Mouse (Mus musculus): ENCODE results near the gene Adi1. TPM values are rescaled to one million over a fixed set of nuclear protein-coding genes. Genes with fewer than 3 reads are reported as not detected.

The Adi1 gene
- polyA plus RNA-seq (2016; fragmentation: Nextera tagmentation; extraction: Ambion mirVana) = 36.5 and 37.8 TPM in 2 replicates

DNA sequence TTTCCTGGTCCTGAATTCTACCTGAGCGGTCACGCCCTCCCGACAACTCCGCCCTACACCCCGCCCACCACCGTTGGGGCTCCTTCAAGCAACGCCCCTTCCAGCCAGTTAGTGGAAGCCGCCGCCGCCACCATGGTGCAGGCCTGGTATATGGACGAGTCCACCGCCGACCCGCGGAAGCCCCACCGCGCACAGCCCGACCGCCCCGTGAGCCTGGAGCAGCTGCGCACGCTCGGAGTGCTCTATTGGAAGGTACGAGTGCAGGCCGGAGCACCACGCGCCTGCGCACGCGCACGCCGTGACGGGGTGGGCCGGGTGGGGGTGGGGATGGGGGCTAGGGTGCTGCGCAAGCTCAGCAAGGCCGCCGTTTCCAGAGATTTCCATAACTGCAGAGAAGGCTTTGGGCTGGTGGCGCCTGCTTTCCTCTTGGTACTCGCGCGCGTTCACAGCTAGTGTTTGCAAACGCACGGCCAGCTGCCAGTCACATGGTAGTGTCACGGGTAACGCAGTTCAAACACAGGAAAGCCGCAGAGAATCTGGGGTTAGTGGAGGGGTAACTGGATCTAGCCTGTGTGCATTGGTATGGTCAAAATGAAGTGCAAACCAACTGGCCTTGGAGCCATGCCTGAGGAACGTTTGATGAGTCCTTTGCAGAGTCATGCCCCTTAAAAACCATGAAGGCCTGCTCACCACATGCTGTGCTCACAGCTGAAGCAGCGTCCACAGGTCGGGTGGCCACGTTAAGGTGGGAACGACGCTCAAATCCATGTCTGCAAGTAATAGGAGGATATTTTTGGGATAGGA, at the start of gene Adi1:
Gene Adi1 (plus strand): TSS at position 111 of the 804 bp plus-strand sequence.
- H3K4me3 ChIP-seq = peak within 1 kb of the TSS; percentile 55
- peaks cover 10% of the 10 kb centered on the region for H3K4me1 ChIP-seq
- no peaks in the 10 kb centered on the region for H3K27me3 ChIP-seq
- peak within 1 kb of the TSS; percentile 69 for H3K9ac ChIP-seq (replicated peaks)
- H3K9me3 ChIP-seq = no peaks in the 10 kb centered on the region
- H3K36me3 ChIP-seq = peaks cover 6% of the 10 kb centered on the region; the same call in 1 of the 2 replicates
- peak; percentile 99 for ATAC-seq (ENCODE audit: low FRiP score, low read depth)
- H3K27ac ChIP-seq (replicated peaks) = peak within 1 kb of the TSS; percentile 91
- H3K4me2 ChIP-seq (replicated peaks) = peak within 1 kb of the TSS; percentile 59
- WGBS = 3% methylated on average over 49 of the region's 53 CpGs

- Histone ChIP-seq H3K27ac (replicated peaks) (no peak overlapping the region), H3K4me3 (no peak overlapping the region), H3K4me1 (peaks cover 8% of the 10 kb centered on the region; the same call in 1 of the 2 replicates), H3K9ac (replicated peaks) (no peak overlapping the region), H3K36me3 (peaks cover 24% of the 10 kb centered on the region), H3K9me3 (no peaks in the 10 kb centered on the region), H3K27me3 (no peaks in the 10 kb centered on the region), H3K4me2 (replicated peaks) (no peak overlapping the region)
- WGBS = 89% methylated on average over 7 of the region's 7 CpGs
- ATAC-seq (ENCODE audit: low FRiP score, low read depth) = no peak
Measured at GRCm38 (mm10) chr12:28625407-28625806, 49.6 kb upstream of the Adi1 start.

GRCm38 (mm10) chr12:28627092-28627491, 47.9 kb upstream of the Adi1 start:
- H3K27me3 ChIP-seq = no peaks in the 10 kb centered on the region
- no peak overlapping the region for H3K27ac ChIP-seq (replicated peaks)
- H3K36me3 ChIP-seq = peaks cover 41% of the 10 kb centered on the region
- no peak for ATAC-seq (ENCODE audit: low FRiP score, low read depth)
- H3K4me2 ChIP-seq (replicated peaks) = no peak overlapping the region
- no peak overlapping the region for H3K9ac ChIP-seq (replicated peaks)
- no peaks in the 10 kb centered on the region for H3K9me3 ChIP-seq
- H3K4me1 ChIP-seq = no peaks in the 10 kb centered on the region
- WGBS = 74% methylated on average over 4 of the region's 4 CpGs
- no peak overlapping the region for H3K4me3 ChIP-seq

DNA sequence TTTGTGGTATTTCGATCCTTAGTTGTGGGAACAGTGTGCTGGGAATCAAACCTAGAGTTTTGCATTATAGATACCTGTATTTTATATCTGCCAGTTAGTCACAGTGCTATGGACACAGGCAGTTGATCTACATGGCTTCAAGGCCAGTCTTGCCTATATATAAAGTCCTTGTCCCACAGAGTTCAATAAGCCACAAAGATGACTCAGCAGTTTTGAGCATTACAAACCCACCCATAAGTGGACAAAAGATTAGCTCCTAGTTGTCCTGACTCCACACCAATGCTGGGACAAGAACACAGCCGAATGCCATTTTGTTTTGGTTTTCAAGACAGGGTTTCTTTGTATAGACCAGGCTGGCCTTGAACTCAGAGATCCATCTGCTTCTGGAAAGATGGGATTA, 46.6 kb upstream of the Adi1 start:
- Histone ChIP-seq H3K36me3 (peaks cover 54% of the 10 kb centered on the region), H3K27ac (replicated peaks) (no peak overlapping the region), H3K4me3 (no peak overlapping the region), H3K27me3 (no peaks in the 10 kb centered on the region), H3K9ac (replicated peaks) (no peak overlapping the region), H3K4me2 (replicated peaks) (no peak overlapping the region), H3K9me3 (no peaks in the 10 kb centered on the region), H3K4me1 (peaks cover 4% of the 10 kb centered on the region; the same call in 1 of the 2 replicates)
- 95% methylated on average over 2 of the region's 2 CpGs for WGBS
- ATAC-seq (ENCODE audit: low FRiP score, low read depth) = no peak

GRCm38 (mm10) chr12:28635058-28635534, 39.9 kb upstream of the Adi1 start:
- H3K9me3 ChIP-seq = no peaks in the 10 kb centered on the region
- peak overlapping the region; percentile 89 for H3K4me3 ChIP-seq
- peak overlapping the region; percentile 99 for H3K9ac ChIP-seq (replicated peaks)
- H3K4me1 ChIP-seq = peaks cover 14% of the 10 kb centered on the region
- H3K27me3 ChIP-seq = no peaks in the 10 kb centered on the region
- 0 out of 2 replicates have a peak, but pooled peaks have one; percentile 14 for ATAC-seq (ENCODE audit: low FRiP score, low read depth)
- peak overlapping the region; percentile 89 for H3K27ac ChIP-seq (replicated peaks)
- H3K4me2 ChIP-seq (replicated peaks) = peak overlapping the region; percentile 76
- H3K36me3 ChIP-seq = peaks cover 45% of the 10 kb centered on the region
- WGBS = 2% methylated on average over 23 of the region's 23 CpGs

GRCm38 (mm10) chr12:28635535-28636476, 39.2 kb upstream of the Adi1 start, which contains the start of gene Rps7:
TSS of gene Rps7 (minus strand) at chr12:28635953.
- Histone ChIP-seq H3K27ac (replicated peaks) (peak within 1 kb of the TSS; percentile 89), H3K9ac (replicated peaks) (peak within 1 kb of the TSS; percentile 99), H3K4me3 (peak within 1 kb of the TSS; percentile 89), H3K4me2 (replicated peaks) (peak within 1 kb of the TSS; percentile 76), H3K9me3 (no peaks in the 10 kb centered on the region), H3K36me3 (peaks cover 38% of the 10 kb centered on the region), H3K27me3 (no peaks in the 10 kb centered on the region), H3K4me1 (peaks cover 14% of the 10 kb centered on the region)
- 7% methylated on average over 69 of the region's 69 CpGs for WGBS
- ATAC-seq (ENCODE audit: low FRiP score, low read depth) = peak; percentile 97

DNA sequence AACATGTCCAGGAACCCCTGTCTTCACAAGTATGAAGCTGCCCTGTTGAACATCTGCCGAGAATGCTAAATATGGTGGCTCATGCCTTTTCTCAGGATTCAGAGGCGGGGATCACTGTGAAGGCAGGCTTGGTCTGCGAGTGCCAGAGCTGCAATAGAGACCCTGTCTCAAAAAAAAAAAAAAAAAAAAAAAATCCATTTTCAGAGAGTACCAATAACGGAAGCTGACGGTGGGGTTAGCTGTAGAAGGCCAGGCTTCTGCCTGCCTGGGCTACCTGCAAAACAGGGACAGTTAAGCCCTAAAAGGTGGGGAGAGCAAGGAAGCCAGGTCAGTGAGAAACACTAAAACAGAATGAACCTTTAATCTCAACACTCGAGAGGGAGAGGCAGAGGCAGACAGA, 38.5 kb upstream of the Adi1 start:
- Histone ChIP-seq H3K36me3 (peaks cover 31% of the 10 kb centered on the region), H3K27ac (replicated peaks) (no peak overlapping the region), H3K4me1 (peaks cover 14% of the 10 kb centered on the region), H3K4me2 (replicated peaks) (peak overlapping the region; percentile 76), H3K27me3 (no peaks in the 10 kb centered on the region), H3K9ac (replicated peaks) (no peak overlapping the region), H3K4me3 (peak overlapping the region; percentile 89), H3K9me3 (no peaks in the 10 kb centered on the region)
- whole genome bisulfite sequencing = 89% methylated on average over 6 of the region's 6 CpGs
- no peak for ATAC-seq (ENCODE audit: low FRiP score, low read depth)

GRCm38 (mm10) chr12:28638778-28639177, 36.3 kb upstream of the Adi1 start:
- H3K9ac ChIP-seq (replicated peaks) = no peak overlapping the region
- 0 out of 2 replicates have a peak, but pooled peaks cover 8% of the 10 kb centered on the region for H3K27me3 ChIP-seq
- 74% methylated on average over 2 of the region's 2 CpGs for WGBS
- H3K9me3 ChIP-seq = no peaks in the 10 kb centered on the region
- no peak overlapping the region for H3K27ac ChIP-seq (replicated peaks)
- no peak overlapping the region for H3K4me2 ChIP-seq (replicated peaks)
- peaks cover 10% of the 10 kb centered on the region for H3K4me1 ChIP-seq
- H3K36me3 ChIP-seq = peaks cover 8% of the 10 kb centered on the region
- no peak overlapping the region for H3K4me3 ChIP-seq
- ATAC-seq (ENCODE audit: low FRiP score, low read depth) = no peak

GRCm38 (mm10) chr12:28649141-28650110, 25.6 kb upstream of the Adi1 start, which contains the start of gene Rnaseh1:
TSS of gene Rnaseh1 (plus strand) at chr12:28649602.
- Histone ChIP-seq H3K4me2 (replicated peaks) (peak within 1 kb of the TSS; percentile 69), H3K4me1 (peaks cover 8% of the 10 kb centered on the region), H3K27ac (replicated peaks) (peak within 1 kb of the TSS; percentile 73), H3K36me3 (peaks cover 13% of the 10 kb centered on the region), H3K27me3 (no peaks in the 10 kb centered on the region), H3K4me3 (peak within 1 kb of the TSS; percentile 89), H3K9me3 (no peaks in the 10 kb centered on the region), H3K9ac (replicated peaks) (peak within 1 kb of the TSS; percentile 78)
- 2% methylated on average over 52 of the region's 52 CpGs for WGBS
- peak; percentile 96 for ATAC-seq (ENCODE audit: low FRiP score, low read depth)

DNA sequence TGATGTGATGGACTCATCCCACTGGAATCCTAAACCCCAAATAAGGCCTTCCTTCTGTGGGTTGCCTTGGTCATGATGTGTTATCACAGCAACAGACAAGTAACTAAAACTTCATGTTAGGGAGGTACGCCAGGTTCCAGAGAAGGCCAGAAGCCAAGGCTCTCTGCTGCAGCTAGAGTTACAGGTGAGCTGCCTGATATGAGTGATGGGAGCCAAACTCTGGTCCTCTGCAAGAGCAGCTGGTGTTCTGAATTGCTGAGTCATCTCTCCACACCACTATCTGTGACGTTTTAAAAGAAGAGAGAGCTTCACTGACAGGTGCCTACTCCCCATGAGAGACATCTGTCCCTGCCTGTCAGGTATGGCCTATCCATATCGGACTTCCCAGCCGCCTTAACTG, 12.4 kb upstream of the Adi1 start:
- Histone ChIP-seq H3K4me2 (replicated peaks) (no peak overlapping the region), H3K9me3 (no peaks in the 10 kb centered on the region), H3K4me1 (no peaks in the 10 kb centered on the region; the same call in 1 of the 2 replicates), H3K36me3 (peaks cover 32% of the 10 kb centered on the region), H3K4me3 (no peak overlapping the region), H3K9ac (replicated peaks) (no peak overlapping the region), H3K27me3 (no peaks in the 10 kb centered on the region), H3K27ac (replicated peaks) (no peak overlapping the region)
- WGBS = 93% methylated on average over 4 of the region's 4 CpGs
- ATAC-seq (ENCODE audit: low FRiP score, low read depth) = no peak

DNA sequence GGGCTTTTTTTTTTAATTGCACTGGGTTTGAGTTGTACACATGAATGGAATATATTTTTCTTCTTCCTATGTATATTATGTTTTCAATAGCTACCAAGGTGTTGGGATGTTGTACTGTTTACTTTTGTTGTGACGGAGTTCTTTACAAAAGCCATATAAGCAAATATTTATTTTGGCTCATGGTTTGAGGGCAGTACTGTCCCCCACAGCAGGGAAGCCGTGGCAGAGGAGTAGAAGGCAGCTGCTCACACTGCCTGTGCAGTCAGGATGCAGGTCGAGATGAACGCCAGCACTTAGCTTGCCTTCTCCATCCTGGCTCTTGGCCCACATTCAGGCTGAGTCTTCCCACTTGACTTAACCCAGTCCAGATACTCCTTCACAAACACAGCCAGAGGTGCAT, 8.3 kb upstream of the Adi1 start:
- Histone ChIP-seq H3K4me3 (no peak overlapping the region), H3K4me1 (no peaks in the 10 kb centered on the region; the same call in 1 of the 2 replicates), H3K27ac (replicated peaks) (no peak overlapping the region), H3K27me3 (no peaks in the 10 kb centered on the region), H3K4me2 (replicated peaks) (no peak overlapping the region), H3K36me3 (no peaks in the 10 kb centered on the region; the same call in 1 of the 2 replicates), H3K9me3 (no peaks in the 10 kb centered on the region), H3K9ac (replicated peaks) (no peak overlapping the region)
- 81% methylated on average over 4 of the region's 4 CpGs for WGBS
- no peak for ATAC-seq (ENCODE audit: low FRiP score, low read depth)

All from midbrain, embryonic 12.5 days (tissue).